Mouse (Mus musculus): ENCODE measurements around the gene Amigo2. TPM values are rescaled to one million over a fixed set of nuclear protein-coding genes. Genes with fewer than 3 reads are reported as not detected.
A peak's percentile ranks its signal among the peaks of the same experiment; 100 is the strongest.

Amigo2 gene
- polyA plus RNA-seq, 1 experiment from 2014 or later, result 8.7 TPM

GRCm38 (mm10) chr15:97196644-97197043 lies 50.4 kb downstream of the Amigo2 start:
- H3K4me3 ChIP-seq, result no peak overlapping the region
- H3K4me2 ChIP-seq, result no peak overlapping the region
- H3K9me3 ChIP-seq, result no peaks in the 10 kb centered on the region
- WGBS, result 65% methylated on average over 7 of the region's 7 CpGs
- no peaks in the 10 kb centered on the region for H3K36me3 ChIP-seq
- H3K9ac ChIP-seq, result no peak overlapping the region
- ATAC-seq (ENCODE audit: low FRiP score), result no peak
- no peaks in the 10 kb centered on the region for H3K27me3 ChIP-seq
- H3K4me1 ChIP-seq (replicated peaks), result no peaks in the 10 kb centered on the region
- no peak overlapping the region for H3K27ac ChIP-seq

GRCm38 (mm10) chr15:97195628-97196027 lies 51.5 kb downstream of the Amigo2 start:
- Histone ChIP-seq H3K4me3 (no peak overlapping the region), H3K9ac (no peak overlapping the region), H3K4me1 (replicated peaks) (no peaks in the 10 kb centered on the region), H3K4me2 (no peak overlapping the region), H3K27me3 (no peaks in the 10 kb centered on the region), H3K9me3 (no peaks in the 10 kb centered on the region), H3K27ac (no peak overlapping the region), H3K36me3 (no peaks in the 10 kb centered on the region)
- ATAC-seq (ENCODE audit: low FRiP score), result peak; percentile 39; the same call in 1 of the 2 replicates
- 5% methylated on average over 1 of the region's 1 CpGs for WGBS

Other genes with a start within 250 kb of the Amigo2 start
- gene Slc38a4, start 191.3 kb downstream of the Amigo2 start, polyA plus RNA-seq (2015; fragmentation: Nextera tagmentation; extraction: Ambion mirVana), result 5.1 and 6.2 TPM in 2 replicates
- gene Pced1b, start 180 bp downstream of the Amigo2 start, polyA plus RNA-seq (2015; fragmentation: Nextera tagmentation; extraction: Ambion mirVana), result 4.2 and 4.5 TPM in 2 replicates

Measured in hindbrain, embryonic 13.5 days (tissue).